Mouse (Mus musculus): ENCODE data around the gene Gpr37l1. TPM values are rescaled to one million over a fixed set of nuclear protein-coding genes. Genes with fewer than 3 reads are reported as not detected.
"Not testable (repeated sequence)": the region's sequence is repeated elsewhere in the genome, so short reads cannot be mapped to it uniquely, and the experiment has no call there.

Gene Gpr37l1
- total RNA-seq, 2 experiments from 2014 or later: 0.29 TPM; not detected in 1

- DNase-seq: no peak
Observed at GRCm38 (mm10) chr1:135128011-135128441, 39.5 kb downstream of the Gpr37l1 start.

DNA sequence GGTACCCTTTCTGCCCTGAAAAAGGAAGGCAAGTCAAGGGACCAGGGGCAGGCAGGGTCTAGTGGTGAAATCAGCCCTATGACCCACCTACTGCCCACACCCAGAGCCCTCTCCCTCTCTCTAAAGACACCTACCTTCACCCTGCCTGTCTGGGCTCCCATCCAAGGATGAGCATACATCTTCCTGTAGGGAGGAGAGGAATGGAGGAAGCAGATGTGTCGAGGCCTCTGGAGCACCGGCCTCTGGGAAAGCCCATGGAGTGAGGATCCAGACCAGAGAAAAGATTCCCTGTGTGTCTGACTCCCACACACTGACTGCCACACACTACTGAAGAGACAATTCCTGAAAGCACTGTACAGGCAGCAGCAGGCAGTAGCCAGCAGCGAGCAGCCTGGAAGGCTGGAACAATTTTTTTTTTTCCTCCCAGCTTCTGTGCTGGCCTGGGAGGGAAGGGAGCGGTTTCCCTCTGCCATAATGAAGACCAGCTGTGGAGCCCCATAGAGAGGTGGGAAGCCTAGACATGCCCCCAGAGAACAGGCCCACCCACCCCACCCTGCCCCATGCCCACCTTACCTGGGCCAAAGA is 40.9 kb downstream of the Gpr37l1 start:
- DNase-seq: peak in 1 of 2 experiments; percentile 24
- intact Hi-C loops (cut with DNase I): no loop called here

More at GRCm38 (mm10) chr1:135128011-135128441, 39.5 kb downstream of the Gpr37l1 start:
- intact Hi-C loops (cut with DNase I): no loop called here

- no peak for DNase-seq
- intact Hi-C loops (cut with DNase I): no loop called here
Observed at GRCm38 (mm10) chr1:135125990-135126389, 41.5 kb downstream of the Gpr37l1 start.

GRCm38 (mm10) chr1:135124573-135125363 is 42.7 kb downstream of the Gpr37l1 start:
- no peak for DNase-seq
- intact Hi-C loops (cut with DNase I): no loop called here

GRCm38 (mm10) chr1:135112661-135113060 is 54.8 kb downstream of the Gpr37l1 start:
- peak in 1 of 2 experiments; percentile 49 for DNase-seq

DNA sequence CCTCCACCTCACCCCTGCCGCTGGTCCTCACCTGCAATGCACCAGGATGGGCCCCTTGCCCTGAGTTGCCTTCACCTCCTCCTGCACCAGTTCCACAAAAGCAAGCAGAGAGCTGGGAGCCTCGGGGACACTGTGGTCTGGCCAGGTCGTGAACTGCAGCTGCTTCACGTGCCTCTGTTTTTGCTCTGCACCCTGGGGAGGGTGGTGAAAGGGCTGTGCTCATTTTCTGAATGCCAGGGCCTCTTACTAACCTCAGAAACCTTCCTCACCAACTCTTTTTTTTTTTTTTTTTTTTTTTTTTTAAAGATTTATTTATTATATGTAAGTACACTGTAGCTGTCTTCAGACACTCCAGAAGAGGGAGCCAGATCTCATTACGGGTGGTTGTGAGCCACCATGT is 56.2 kb downstream of the Gpr37l1 start:
- intact Hi-C loops (cut with DNase I): loop anchor here (2.0 kb wide), 1 partner anchor 138 kb away; no protein-coding TSS in a partner anchor
- not testable (repeated sequence) for DNase-seq

More at GRCm38 (mm10) chr1:135112661-135113060, 54.8 kb downstream of the Gpr37l1 start:
- intact Hi-C loops (cut with DNase I): no loop called here

Other genes with a start within 250 kb of the Gpr37l1 start
- gene Ppp1r12b, start 211.7 kb downstream of the Gpr37l1 start, total RNA-seq (2021): 100 to 1,000 TPM; 130 to 131 TPM
- 10 to 100 TPM in 1 of 2 experiments, 1 to 10 TPM in 1; 9.6 to 10.1 TPM for gene Ube2t, start 205.1 kb downstream of the Gpr37l1 start, total RNA-seq (2021)
- 10 to 100 TPM; 12.3 to 17.4 TPM for gene Lgr6, start 62.4 kb downstream of the Gpr37l1 start, total RNA-seq (2021)
- gene Ptpn7, start 35.0 kb downstream of the Gpr37l1 start, total RNA-seq (2021): under 1 TPM; 0.60 to 0.82 TPM
- 10 to 100 TPM; 29.9 to 31.8 TPM for gene Arl8a, start 20.9 kb downstream of the Gpr37l1 start, total RNA-seq (2021)
- gene Elf3, start 90.9 kb upstream of the Gpr37l1 start, total RNA-seq (2021): under 1 TPM; 0.19 to 0.30 TPM
- 10 to 100 TPM; 20.4 to 21.5 TPM for gene Rnpep, start 116.4 kb upstream of the Gpr37l1 start, total RNA-seq (2021)
- gene Timm17a, start 146.1 kb upstream of the Gpr37l1 start, total RNA-seq (2021): 100 to 1,000 TPM; 406 to 428 TPM
- gene Lmod1, start 157.1 kb upstream of the Gpr37l1 start, total RNA-seq (2021): 1 to 10 TPM; 1.7 to 3.0 TPM
- gene Shisa4, start 207.6 kb upstream of the Gpr37l1 start, total RNA-seq (2021): 1 to 10 TPM; 7.2 to 7.8 TPM